Mouse (Mus musculus) lung, adult 2 months (tissue): ENCODE results near the gene Gm9747.

Experiments
- CTCF ChIP-seq: fragments of 200-500 bp; IDR thresholded peaks from 2 replicates; pipeline ENCODE4 v1.5.1; 2011; ENCODE audit warnings: mild to moderate bottlenecking, low read length, control low read depth; ENCODE audit not compliant: insufficient read depth
- POLR2A ChIP-seq: fragments of 200-500 bp; IDR thresholded peaks from 2 replicates; pipeline ENCODE4 v1.6.1; 2011; ENCODE audit warnings: low read depth, mild to moderate bottlenecking, control low read depth, low read length, borderline replicate concordance; ENCODE audit errors: extremely low read depth

DNA sequence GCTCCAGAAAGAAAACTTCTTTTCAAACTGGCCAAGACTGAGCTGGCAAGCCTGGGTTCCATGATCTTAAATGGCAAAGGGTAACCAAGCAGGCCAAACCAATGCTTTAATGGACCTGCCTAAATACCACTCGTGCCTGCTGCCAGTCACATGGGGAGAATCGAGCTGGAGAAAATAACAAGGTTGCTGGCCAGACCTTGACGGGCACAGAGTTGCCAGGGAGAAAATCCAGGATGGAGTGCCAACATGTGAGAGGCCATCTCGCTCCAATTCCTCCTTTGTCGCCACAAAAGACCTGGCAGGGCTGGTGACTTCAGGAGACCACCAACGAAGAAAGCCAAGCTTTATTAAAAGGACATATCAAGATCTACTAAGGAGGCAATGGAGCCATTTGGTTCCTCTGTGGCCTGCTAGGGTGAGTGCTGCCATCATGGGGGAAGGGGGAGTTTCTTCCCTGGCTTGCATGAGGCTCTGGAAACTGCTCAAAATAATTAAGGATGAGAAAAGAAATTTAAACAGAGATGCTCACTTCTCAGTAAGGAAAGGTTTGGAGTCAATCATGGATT lies 10.4 kb downstream of the Gm9747 start:
- TF ChIP-seq CTCF (no peak), POLR2A (no peak)
